Mouse (Mus musculus) cerebellum, adult 2 months (tissue): Measurements from ENCODE around the gene Csnk1d. TPM values are rescaled to one million over a fixed set of nuclear protein-coding genes. Genes with fewer than 3 reads are reported as not detected.

Experiments used
- DNase-seq, 2 experiments: peaks; one replicate each; pipeline ENCODE4 v3.0.0; 2021
- H3K27ac ChIP-seq: fragments of 200-500 bp; 2 replicates; pipeline ENCODE4 v1.5.1; 2012; ENCODE audit warnings: low read length, control low read depth, inconsistent platforms; ENCODE audit not compliant: insufficient read depth
- H3K27me3 ChIP-seq: fragments of 200-500 bp; 2 replicates; pipeline ENCODE4 v1.6.1; 2012; ENCODE audit warnings: inconsistent platforms, mild to moderate bottlenecking, low read length, moderate library complexity; ENCODE audit not compliant: control insufficient read depth, insufficient read depth
- H3K4me1 ChIP-seq: fragments of 200-500 bp; 2 replicates; pipeline ENCODE4 v1.6.1; 2011; ENCODE audit warnings: low read length; ENCODE audit not compliant: control insufficient read depth, insufficient read depth
- H3K4me3 ChIP-seq: fragments of 200-500 bp; replicated peaks from 2 replicates; pipeline ENCODE3; 2011; ENCODE audit warnings: mild to moderate bottlenecking, low read depth, low read length, control low read depth; ENCODE audit not compliant: insufficient read depth
- CTCF ChIP-seq: fragments of 200-500 bp; IDR thresholded peaks from 2 replicates; pipeline ENCODE4 v1.5.1; 2011; ENCODE audit warnings: low read depth, mild to moderate bottlenecking, control low read depth, low read length, moderate library complexity, borderline replicate concordance; ENCODE audit not compliant: insufficient read depth
- POLR2A ChIP-seq: fragments of 200-500 bp; IDR thresholded peaks from 2 replicates; pipeline ENCODE4 v1.6.1; 2011; ENCODE audit warnings: low read length, control low read depth, borderline replicate concordance; ENCODE audit not compliant: insufficient read depth
- whole genome bisulfite sequencing: fragments of 180-500 bp; shearing (Covaris S2); methylation state at CpG from one replicate; pipeline ENCODE4 v1.1.7; 2018; 5-methylcytosine and 5-hydroxymethylcytosine counted together
- polyA plus RNA-seq: library from polyadenylated mRNA; depleted of rRNA; stranded (reverse); fragments of >200 nt; gene quantifications from 2 replicates; pipeline ENCODE4 v1.2.3, GENCODE M21; 2012; rRNA removed

Csnk1d gene
- polyA plus RNA-seq: 110 and 111 TPM in 2 replicates

DNA sequence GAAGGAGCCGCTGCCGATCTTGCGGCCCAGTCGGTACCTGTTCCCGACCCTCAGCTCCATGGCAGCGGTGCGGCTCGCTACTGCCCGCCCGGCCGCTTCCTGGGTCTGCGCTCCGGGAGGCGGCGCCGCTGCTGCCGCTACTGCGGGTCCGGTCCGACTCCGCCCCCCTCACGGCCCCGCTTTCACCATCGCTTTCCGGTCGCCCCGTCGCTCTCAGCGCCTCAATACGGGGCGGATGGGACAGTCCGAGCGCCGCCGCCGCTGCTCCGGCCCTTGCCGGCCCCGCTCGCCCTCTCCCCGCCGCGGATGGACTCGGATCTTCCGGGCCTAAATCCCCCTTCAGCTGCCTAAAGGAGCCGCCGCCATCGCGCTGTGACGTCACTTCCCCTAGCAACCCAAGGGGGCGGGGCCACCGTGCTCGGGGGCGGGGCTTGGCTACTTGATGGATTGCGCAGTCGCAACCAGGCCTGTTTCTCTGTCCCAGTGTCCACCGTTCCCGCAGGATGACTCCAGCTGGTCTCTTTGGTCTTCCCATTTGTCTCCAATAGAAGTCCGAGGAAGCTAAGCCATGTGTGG, at the start of gene Csnk1d:
Gene Csnk1d (minus strand): TSS at position 380 of the 576 bp plus-strand sequence.
- WGBS: under 1% methylated on average over 59 of the region's 59 CpGs
- Histone ChIP-seq H3K4me3 (peak within 1 kb of the TSS; percentile 62), H3K27ac (peak within 1 kb of the TSS; percentile 79), H3K27me3 (no peaks in the 10 kb centered on the region), H3K4me1 (peaks cover 29% of the 10 kb centered on the region)
- peak; percentile 98 to 100 for DNase-seq
- TF ChIP-seq POLR2A (peak; percentile 81), CTCF (no peak)

DNA sequence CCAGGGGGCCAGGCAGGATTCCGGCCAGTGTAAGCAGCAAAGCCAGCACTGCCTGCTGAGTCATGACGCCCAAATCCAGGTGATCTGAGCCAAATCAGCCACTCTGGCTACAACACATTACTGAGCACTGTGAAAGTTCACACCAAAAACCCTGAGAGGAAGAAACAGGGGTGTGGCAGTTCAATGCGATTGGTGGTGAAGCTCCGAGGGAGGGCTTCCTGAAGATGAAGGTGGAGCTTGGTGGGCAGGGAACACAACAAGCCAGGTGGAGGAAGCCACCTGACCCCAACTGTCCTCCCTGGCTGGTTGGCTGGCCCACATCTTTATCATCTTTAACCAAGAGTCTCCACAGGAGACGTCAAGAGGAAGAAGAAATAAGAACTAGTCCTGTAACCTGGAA, 48.2 kb upstream of the Csnk1d start, which contains the start of gene Cd7:
Gene Cd7 (minus strand): TSS at position 117 of the 400 bp plus-strand sequence.
- no peak within 1 kb of the TSS for H3K4me3 ChIP-seq
- no peak for DNase-seq
- TF ChIP-seq CTCF (no peak), POLR2A (no peak)
- WGBS: 60% methylated on average over 5 of the region's 5 CpGs
- no peaks in the 10 kb centered on the region for H3K27me3 ChIP-seq
- no peak within 1 kb of the TSS for H3K27ac ChIP-seq
- no peaks in the 10 kb centered on the region for H3K4me1 ChIP-seq

DNA sequence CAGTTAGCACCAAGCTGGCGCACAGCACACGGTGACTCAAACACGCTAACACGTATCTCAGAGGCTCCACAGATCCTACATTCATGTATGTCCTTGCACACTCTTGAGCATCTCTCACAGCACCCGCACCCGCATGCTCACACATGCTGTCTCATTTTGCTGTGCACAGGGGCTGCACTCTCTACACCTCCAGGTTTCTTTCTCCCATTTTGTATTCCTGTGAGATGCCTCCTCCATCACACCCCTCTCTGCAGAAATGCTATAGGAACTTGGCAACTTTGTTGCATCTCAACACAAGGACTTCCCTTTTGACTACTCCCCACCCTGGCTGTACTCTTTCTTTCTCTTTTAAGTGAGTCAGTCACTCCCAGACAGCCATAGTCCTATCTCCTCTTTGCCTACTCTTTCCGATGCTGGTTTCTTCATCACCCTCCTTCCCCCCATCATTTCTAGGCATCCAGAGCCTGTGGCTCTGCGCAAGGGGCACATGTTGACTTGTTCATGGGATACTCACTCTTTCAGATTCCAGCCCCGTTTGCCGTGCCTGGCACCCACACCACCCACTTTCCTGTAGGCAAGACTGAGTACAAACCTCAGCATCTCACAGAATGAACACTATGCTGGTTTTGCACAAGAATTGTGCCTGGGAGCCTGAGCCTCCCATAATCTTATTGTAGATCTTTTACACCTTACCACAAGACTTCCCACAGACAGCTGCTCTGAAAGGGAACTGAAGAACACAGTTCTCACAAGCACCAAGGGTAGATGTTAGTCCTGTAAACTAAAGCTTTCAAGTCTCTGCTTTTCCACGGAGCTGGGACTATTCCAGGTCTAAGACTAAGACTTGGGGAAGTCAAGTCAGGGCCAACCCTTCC, 47.5 kb upstream of the Csnk1d start:
- no peaks in the 10 kb centered on the region for H3K27me3 ChIP-seq
- no peak for DNase-seq
- H3K4me3 ChIP-seq: no peak overlapping the region
- no peak overlapping the region for H3K27ac ChIP-seq
- 86% methylated on average over 11 of the region's 11 CpGs for WGBS
- TF ChIP-seq CTCF (no peak), POLR2A (no peak)
- H3K4me1 ChIP-seq: no peaks in the 10 kb centered on the region

GRCm38 (mm10) chr11:121033118-121033517, 42.0 kb upstream of the Csnk1d start:
- 89% methylated on average over 5 of the region's 5 CpGs for WGBS
- Histone ChIP-seq H3K27ac (no peak overlapping the region), H3K27me3 (no peaks in the 10 kb centered on the region), H3K4me3 (no peak overlapping the region), H3K4me1 (no peaks in the 10 kb centered on the region)
- DNase-seq: no peak
- no peak for TF ChIP-seq POLR2A
- TF ChIP-seq CTCF: no peak

DNA sequence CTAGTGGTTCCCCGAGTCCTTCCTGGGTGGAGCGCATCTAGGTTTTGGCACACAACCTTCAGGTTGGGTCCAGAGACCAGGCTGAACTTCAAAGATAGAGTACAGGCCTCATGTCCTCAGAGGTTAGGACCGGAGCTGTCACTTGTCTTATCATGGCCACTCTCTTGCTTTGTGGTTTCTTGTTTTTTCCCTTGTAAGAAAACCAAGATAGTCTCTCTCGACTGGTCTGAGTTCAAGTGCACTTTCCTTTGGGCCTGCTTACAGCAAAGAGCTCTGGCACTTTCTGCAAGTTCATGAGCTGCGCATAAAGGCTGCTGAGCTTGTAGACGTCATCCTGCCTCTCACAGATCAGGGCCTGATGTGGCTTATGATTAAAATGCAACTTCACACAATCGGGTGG, 36.1 kb upstream of the Csnk1d start:
- 89% methylated on average over 7 of the region's 7 CpGs for WGBS
- Histone ChIP-seq H3K4me3 (no peak overlapping the region), H3K27me3 (no peaks in the 10 kb centered on the region), H3K4me1 (no peaks in the 10 kb centered on the region), H3K27ac (no peak overlapping the region)
- DNase-seq: no peak
- no peak for TF ChIP-seq CTCF
- TF ChIP-seq POLR2A: no peak

GRCm38 (mm10) chr11:121024163-121024562, 33.0 kb upstream of the Csnk1d start:
- no peaks in the 10 kb centered on the region for H3K4me1 ChIP-seq
- 66% methylated on average over 6 of the region's 6 CpGs for WGBS
- DNase-seq: no peak
- H3K27me3 ChIP-seq: no peaks in the 10 kb centered on the region
- no peak overlapping the region for H3K27ac ChIP-seq
- no peak overlapping the region for H3K4me3 ChIP-seq
- no peak for TF ChIP-seq CTCF
- no peak for TF ChIP-seq POLR2A

DNA sequence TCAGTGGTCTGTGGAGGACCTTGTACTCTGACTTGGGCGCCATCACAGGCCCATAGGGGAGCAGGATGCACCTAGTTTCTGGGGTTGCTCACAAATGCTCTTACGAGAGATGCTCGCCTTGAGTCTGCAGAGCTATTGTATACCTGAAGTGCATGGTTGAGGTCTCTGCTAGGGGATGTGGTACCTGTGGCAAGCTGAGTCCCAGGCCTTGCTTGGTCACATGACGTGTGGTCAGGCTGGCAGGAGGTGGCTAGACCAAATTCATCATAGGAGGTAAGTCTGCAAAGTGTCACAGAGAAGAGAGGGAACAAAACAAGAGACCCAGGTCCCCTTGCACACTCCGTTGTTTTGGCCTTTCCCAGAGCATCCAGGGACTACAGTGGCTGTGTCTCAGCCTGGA, 28.4 kb upstream of the Csnk1d start:
- 89% methylated on average over 5 of the region's 5 CpGs for WGBS
- Histone ChIP-seq H3K4me1 (no peaks in the 10 kb centered on the region), H3K4me3 (no peak overlapping the region), H3K27ac (no peak overlapping the region), H3K27me3 (no peaks in the 10 kb centered on the region)
- TF ChIP-seq POLR2A: no peak
- no peak for TF ChIP-seq CTCF
- no peak for DNase-seq

- no peak overlapping the region for H3K4me3 ChIP-seq
- peak; percentile 44 to 60 for DNase-seq
- TF ChIP-seq POLR2A (no peak), CTCF (peak; percentile 71)
- H3K27me3 ChIP-seq: no peaks in the 10 kb centered on the region
- H3K27ac ChIP-seq: no peak overlapping the region
- WGBS: 50% methylated on average over 3 of the region's 3 CpGs
- no peaks in the 10 kb centered on the region for H3K4me1 ChIP-seq
Measured at GRCm38 (mm10) chr11:121017703-121018102, 26.6 kb upstream of the Csnk1d start.
